Mouse (Mus musculus): ENCODE results near the gene Ipo11.

DNA sequence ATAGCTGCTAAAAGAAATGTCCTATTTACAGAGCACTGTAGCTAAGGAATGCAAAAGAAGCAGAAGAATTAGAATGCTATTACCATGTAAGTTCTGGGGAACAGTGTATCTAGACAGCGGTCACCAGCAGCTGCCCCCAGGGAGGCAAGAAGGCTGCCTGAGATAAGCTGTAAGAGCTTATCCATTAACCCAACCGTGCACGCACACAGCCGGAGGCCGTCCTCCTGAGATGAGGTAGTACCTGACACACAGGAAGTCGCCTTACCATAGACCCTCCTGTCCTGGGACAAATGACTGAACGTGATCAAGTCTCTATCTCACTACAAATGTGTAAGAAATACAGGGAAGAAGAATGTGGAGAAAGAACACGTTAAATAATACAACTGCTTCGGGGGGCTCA, 43.6 kb downstream of the Ipo11 start:
- no peak for TF ChIP-seq POLR2A (IDR thresholded peaks at IDR 0.05; ENCODE audit: low read depth, low read length)
- TF ChIP-seq BHLHE40 (IDR thresholded peaks at IDR 0.05; ENCODE audit: low read depth, low read length): no peak
- no peak for TF ChIP-seq RAD21 (IDR thresholded peaks at IDR 0.05; ENCODE audit: low read depth, low read length)
- no peak for TF ChIP-seq ZMIZ1 (IDR thresholded peaks at IDR 0.05; ENCODE audit: low read depth, low read length)
- TF ChIP-seq CTCF (conservative IDR thresholded peaks at IDR 0.05 in 1 of 2, IDR thresholded peaks at IDR 0.05 in 1 of 2; ENCODE audit: low read depth in 2 of 2, low read length in 2 of 2): no peak
- no peak for TF ChIP-seq ZC3H11A (IDR thresholded peaks at IDR 0.05; ENCODE audit: low read depth, low read length)
- TF ChIP-seq TCF12 (IDR thresholded peaks at IDR 0.05; ENCODE audit: low read depth, low read length): no peak
- TF ChIP-seq MAFK (IDR thresholded peaks at IDR 0.05; ENCODE audit: insufficient replicate concordance, low read length): no peak
- no peak for TF ChIP-seq USF1 (IDR thresholded peaks at IDR 0.05; ENCODE audit: low read depth, low read length)
- TF ChIP-seq ZNF384 (IDR thresholded peaks at IDR 0.05; ENCODE audit: low read depth, low read length): no peak
- TF ChIP-seq IRF4 (IDR thresholded peaks at IDR 0.05; ENCODE audit: low read depth, low read length): no peak
- TF ChIP-seq EP300 (IDR thresholded peaks at IDR 0.05; ENCODE audit: low read length): no peak
